ENCODE assay signal across 8 mouse cellular contexts in genomic region chr8:85433017-85433393, GRCm38 (mm10). TPM values are rescaled to one million over a fixed set of nuclear protein-coding genes. Genes with fewer than 3 reads are reported as not detected.
DNase-seq lines count a peak whose midpoint lies in the region; ATAC-seq and TF ChIP-seq lines count a peak whose summit lies in the region.

No protein-coding gene starts in this region.

- TF ChIP-seq POLR2A in bone marrow, adult 2 months (IDR thresholded peaks at IDR 0.05; ENCODE audit: borderline replicate concordance, control insufficient read depth, low read depth, low read length), result no peak

- no peaks in the 10 kb centered on the region for H3K9me3 ChIP-seq in heart, embryonic 13.5 days
- H3K9me3 ChIP-seq in hindbrain, embryonic 13.5 days, result no peaks in the 10 kb centered on the region
- 0 out of 2 replicates have a peak, but pooled peaks cover 3% of the 10 kb centered on the region for H3K9me3 ChIP-seq in midbrain, embryonic 10.5 days (replicated peaks)

- no peak for DNase-seq in heart, postnatal 25 days (ENCODE audit: low spot score)
- DNase-seq in midbrain, embryonic 10.5 days (ENCODE audit: low spot score), result no peak
- no peak for DNase-seq in spleen, adult 12 weeks (ENCODE audit: low spot score)
- DNase-seq in urinary bladder, postnatal 25 days (ENCODE audit: low spot score), result no peak
- DNase-seq in cerebellum, postnatal 25 days, result no peak

- no peaks in the 10 kb centered on the region for H3K36me3 ChIP-seq in heart, embryonic 13.5 days
- H3K36me3 ChIP-seq in hindbrain, embryonic 13.5 days, result no peaks in the 10 kb centered on the region
- H3K36me3 ChIP-seq in midbrain, embryonic 10.5 days, result no peaks in the 10 kb centered on the region

- 3% methylated on average over 6 of the region's 6 CpGs for WGBS in heart, embryonic 13.5 days
- 1% methylated on average over 6 of the region's 6 CpGs for WGBS in bone marrow, adult 2 months
- WGBS in hindbrain, embryonic 13.5 days, result 4% methylated on average over 6 of the region's 6 CpGs
- 5% methylated on average over 6 of the region's 6 CpGs for whole genome bisulfite sequencing in midbrain, embryonic 10.5 days

- H3K4me3 ChIP-seq in heart, embryonic 13.5 days, result peak overlapping the region; percentile 84
- peak overlapping the region; percentile 9 for H3K4me3 ChIP-seq in bone marrow, adult 2 months (replicated peaks; ENCODE audit: control insufficient read depth, low read depth, low read length)
- peak overlapping the region; percentile 71 for H3K4me3 ChIP-seq in hindbrain, embryonic 13.5 days
- H3K4me3 ChIP-seq in midbrain, embryonic 10.5 days, result peak overlapping the region; percentile 76

- H3K9ac ChIP-seq in heart, embryonic 13.5 days, result peak overlapping the region; percentile 71
- H3K9ac ChIP-seq in hindbrain, embryonic 13.5 days, result peak overlapping the region; percentile 83

- peak overlapping the region; percentile 98 for H3K27ac ChIP-seq in heart, embryonic 13.5 days (replicated peaks)
- no peak overlapping the region for H3K27ac ChIP-seq in bone marrow, adult 2 months (ENCODE audit: control insufficient read depth, insufficient read depth, low read depth, low read length, poor library complexity)
- H3K27ac ChIP-seq in hindbrain, embryonic 13.5 days, result peak overlapping the region; percentile 95
- peak overlapping the region; percentile 95; the same call in 1 of the 2 replicates for H3K27ac ChIP-seq in midbrain, embryonic 10.5 days (replicated peaks)

- no peaks in the 10 kb centered on the region for H3K27me3 ChIP-seq in heart, embryonic 13.5 days (replicated peaks)
- H3K27me3 ChIP-seq in hindbrain, embryonic 13.5 days, result peaks cover 2% of the 10 kb centered on the region; the same call in 1 of the 2 replicates
- peaks cover 11% of the 10 kb centered on the region; the same call in 1 of the 2 replicates for H3K27me3 ChIP-seq in midbrain, embryonic 10.5 days (ENCODE audit: low read depth, poor library complexity, severe bottlenecking)

- peak overlapping the region; percentile 90 for H3K4me2 ChIP-seq in heart, embryonic 13.5 days
- peak overlapping the region; percentile 50 for H3K4me2 ChIP-seq in hindbrain, embryonic 13.5 days

- intact Hi-C loops in heart, postnatal 25 days (cut with DNase I), result loop anchor here (5.0 kb wide), 1 partner anchor 456 kb away; the partner anchor contains the start of gene Junb

- H3K4me1 ChIP-seq in heart, embryonic 13.5 days, result peaks cover 34% of the 10 kb centered on the region
- no peaks in the 10 kb centered on the region; the same call in 1 of the 2 replicates for H3K4me1 ChIP-seq in bone marrow, adult 2 months (ENCODE audit: control insufficient read depth, insufficient read depth, low read length)
- H3K4me1 ChIP-seq in hindbrain, embryonic 13.5 days (replicated peaks), result peaks cover 24% of the 10 kb centered on the region
- H3K4me1 ChIP-seq in midbrain, embryonic 10.5 days, result peaks cover 36% of the 10 kb centered on the region

- no peak for ATAC-seq in heart, embryonic 13.5 days (ENCODE audit: extremely low read depth, insufficient number of reproducible peaks, low FRiP score, low TSS enrichment)
- peak; percentile 79 for ATAC-seq in hindbrain, embryonic 13.5 days (ENCODE audit: low FRiP score)

- TF ChIP-seq CTCF in bone marrow, adult 2 months (IDR thresholded peaks at IDR 0.05; ENCODE audit: control insufficient read depth, insufficient read depth, low read length), result no peak

RNA-seq across cellular contexts. Expression of gene 4921524J17Rik, which starts 0.4 kb away (rescaled TPM):
- 52.9 and 62.3 TPM in 2 replicates for polyA plus RNA-seq in heart, embryonic 13.5 days (2015; fragmentation: Nextera tagmentation; extraction: Ambion mirVana)
- total RNA-seq in heart, postnatal 25 days (2021), result 10 to 100 TPM; 21.6 to 25.2 TPM
- 7.5 and 13.8 TPM in 2 replicates for polyA plus RNA-seq in bone marrow, adult 2 months (2011; ENCODE audit: insufficient read depth, insufficient read length, low replicate concordance, missing spikeins)
- polyA plus RNA-seq in hindbrain, embryonic 13.5 days (2015; fragmentation: Nextera tagmentation; extraction: Ambion mirVana), result 42.5 and 46.7 TPM in 2 replicates
- polyA plus RNA-seq in midbrain, embryonic 10.5 days (2016; fragmentation: Nextera tagmentation; extraction: Ambion mirVana), result 37.8 and 37.9 TPM in 2 replicates

RNA-seq across cellular contexts. Expression of gene Mylk3, which starts 46.9 kb away (rescaled TPM):
- 197 and 216 TPM in 2 replicates for polyA plus RNA-seq in heart, embryonic 13.5 days (2015; fragmentation: Nextera tagmentation; extraction: Ambion mirVana)
- 100 to 1,000 TPM; 367 to 440 TPM for total RNA-seq in heart, postnatal 25 days (2021)
- polyA plus RNA-seq in bone marrow, adult 2 months (2011; ENCODE audit: insufficient read depth, insufficient read length, low replicate concordance, missing spikeins), result 15.5 and 27.1 TPM in 2 replicates
- polyA plus RNA-seq in hindbrain, embryonic 13.5 days (2015; fragmentation: Nextera tagmentation; extraction: Ambion mirVana), result 0.38 and 0.39 TPM in 2 replicates
- 0.37 and 0.87 TPM in 2 replicates for polyA plus RNA-seq in midbrain, embryonic 10.5 days (2016; fragmentation: Nextera tagmentation; extraction: Ambion mirVana)

RNA-seq across cellular contexts. Expression of gene Gpt2, which starts 59.4 kb away (rescaled TPM):
- polyA plus RNA-seq in heart, embryonic 13.5 days (2015; fragmentation: Nextera tagmentation; extraction: Ambion mirVana), result 7.0 and 7.4 TPM in 2 replicates
- 10 to 100 TPM; 32.9 to 36.1 TPM for total RNA-seq in heart, postnatal 25 days (2021)
- polyA plus RNA-seq in bone marrow, adult 2 months (2011; ENCODE audit: insufficient read depth, insufficient read length, low replicate concordance, missing spikeins), result 0.52 and 4.0 TPM in 2 replicates
- 39.9 and 47.7 TPM in 2 replicates for polyA plus RNA-seq in hindbrain, embryonic 13.5 days (2015; fragmentation: Nextera tagmentation; extraction: Ambion mirVana)
- 31.9 and 33.0 TPM in 2 replicates for polyA plus RNA-seq in midbrain, embryonic 10.5 days (2016; fragmentation: Nextera tagmentation; extraction: Ambion mirVana)

Comparison
In these comparisons a context has a peak if more than half of its experiments do, and no peak if none do; other contexts are left out.
1. H3K4me3 ChIP-seq: peak in every context shown above with its lines; median percentile 84 in heart, embryonic 13.5 days; 76 in midbrain, embryonic 10.5 days; 71 in hindbrain, embryonic 13.5 days; 9 in bone marrow, adult 2 months.